Mouse (Mus musculus) hindbrain, postnatal 0 days (tissue): ENCODE measurements around the gene Fkbp5. TPM values are rescaled to one million over a fixed set of nuclear protein-coding genes. Genes with fewer than 3 reads are reported as not detected.

Experiments used
- ATAC-seq: fragments of 200-750 bp; cut with Nextera tagmentation; 2 replicates; pipeline ENCODE4 v1.8.0; 2017; ENCODE audit warnings: mild to moderate bottlenecking, moderate TSS enrichment, moderate library complexity
- DNase-seq: peaks from one replicate; pipeline ENCODE4 v3.0.0-alpha.2; 2015; ENCODE audit warnings: low spot score
- H3K27ac ChIP-seq: fragments of 300-500 bp; sonication (generic); 2 replicates; pipeline ENCODE4 v1.5.1; 2014; ENCODE audit warnings: mild to moderate bottlenecking
- H3K27me3 ChIP-seq: fragments of 300-500 bp; sonication (generic); 2 replicates; pipeline ENCODE4 v1.6.1; 2014; ENCODE audit warnings: low read length, mixed read lengths; ENCODE audit not compliant: insufficient read depth
- H3K36me3 ChIP-seq: fragments of 300-500 bp; sonication (generic); 2 replicates; pipeline ENCODE4 v1.6.1; 2014; ENCODE audit warnings: low read length, mixed read lengths; ENCODE audit not compliant: insufficient read depth
- H3K4me1 ChIP-seq: fragments of 300-500 bp; sonication (generic); 2 replicates; pipeline ENCODE4 v1.6.1; 2014; ENCODE audit warnings: antibody characterized with exemption, low read length, mixed read lengths; ENCODE audit not compliant: insufficient read depth
- H3K4me2 ChIP-seq: fragments of 300-500 bp; sonication (generic); 2 replicates; pipeline ENCODE4 v1.6.1; 2014; ENCODE audit warnings: low read depth, mild to moderate bottlenecking, low read length, moderate library complexity, mixed read lengths
- H3K4me3 ChIP-seq: fragments of 300-500 bp; sonication (generic); 2 replicates; pipeline ENCODE4 v1.5.1; 2014; ENCODE audit warnings: low read length
- H3K9ac ChIP-seq: fragments of 300-500 bp; sonication (generic); replicated peaks from 2 replicates; pipeline ENCODE4 v1.6.1; 2014; ENCODE audit warnings: mild to moderate bottlenecking, low read length, moderate library complexity, mixed read lengths
- H3K9me3 ChIP-seq: fragments of 300-500 bp; sonication (generic); 2 replicates; pipeline ENCODE4 v1.6.1; 2016; ENCODE audit warnings: low read length, mixed read lengths
- CTCF ChIP-seq: IDR thresholded peaks from 2 replicates; pipeline ENCODE4 v1.5.1; 2016; ENCODE audit warnings: antibody characterized with exemption, control low read depth, low read depth
- whole genome bisulfite sequencing: fragments of 180-500 bp; shearing (Covaris S2); extraction: QIAGEN DNeasy Blood & Tissue Kit; methylation state at CpG from one replicate; pipeline ENCODE4 v1.1.7; 2014; 5-methylcytosine and 5-hydroxymethylcytosine counted together
- polyA plus RNA-seq: library from polyadenylated mRNA; unstranded; fragments of >200 nt; fragmentation: Nextera tagmentation; extraction: Ambion mirVana; gene quantifications from 2 replicates; pipeline ENCODE4 v1.2.1, GENCODE M21; 2015
- total RNA-seq: library from RNA; depleted of rRNA; stranded (reverse); fragments of >200 nt; gene quantifications from 2 replicates; pipeline ENCODE4 v1.2.3, GENCODE M21; 2014

Gene Fkbp5
- total and polyA plus RNA-seq, 2 experiments from 2014 or later: 20.0 to 27.5 TPM

DNA sequence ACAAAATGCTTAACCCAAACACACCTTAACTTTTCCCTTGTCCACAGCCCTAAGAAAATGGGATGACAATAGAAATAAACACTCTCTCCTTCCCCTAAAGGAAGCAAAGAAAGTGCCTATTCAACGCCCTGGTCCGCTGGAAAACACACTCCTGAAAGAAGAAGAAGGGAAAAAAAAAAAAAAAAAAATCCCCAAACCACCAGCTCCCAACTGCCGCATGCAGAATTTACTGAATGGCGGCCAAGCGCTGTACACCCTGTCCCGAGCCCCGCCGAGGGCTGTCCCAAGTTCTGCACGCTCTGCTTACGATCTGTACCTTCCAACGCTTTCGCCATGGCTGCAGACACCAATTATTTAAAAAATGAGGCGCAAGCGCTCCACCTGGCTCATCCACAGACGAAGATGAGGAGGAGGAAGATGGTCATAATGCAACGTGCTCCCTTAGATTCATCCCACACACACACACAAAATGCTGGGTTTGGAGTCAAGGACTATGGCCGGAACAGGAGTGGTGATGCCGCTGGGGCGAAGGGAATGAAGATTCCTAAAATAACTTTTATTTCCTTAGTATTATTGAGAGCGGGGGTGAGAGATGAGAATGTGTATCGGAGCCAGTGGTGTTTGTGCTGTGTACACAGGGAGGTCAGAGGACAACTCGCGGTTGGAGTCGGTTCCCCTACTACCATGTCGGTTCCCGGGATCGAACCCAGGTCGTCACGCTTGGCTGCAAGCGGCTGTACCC lies 32.5 kb downstream of the Fkbp5 start:
- DNase-seq (peak; percentile 31), ATAC-seq (no peak)
- no peak for TF ChIP-seq CTCF
- H3K4me3 ChIP-seq: peak overlapping the region; percentile 90
- peak overlapping the region; percentile 82 for H3K9ac ChIP-seq
- 2% methylated on average over 30 of the region's 30 CpGs for WGBS
- peak overlapping the region; percentile 67 for H3K4me2 ChIP-seq
- no peaks in the 10 kb centered on the region for H3K27me3 ChIP-seq
- peak overlapping the region; percentile 85 for H3K27ac ChIP-seq
- no peaks in the 10 kb centered on the region for H3K9me3 ChIP-seq
- no peaks in the 10 kb centered on the region for H3K4me1 ChIP-seq
- no peaks in the 10 kb centered on the region for H3K36me3 ChIP-seq

DNA sequence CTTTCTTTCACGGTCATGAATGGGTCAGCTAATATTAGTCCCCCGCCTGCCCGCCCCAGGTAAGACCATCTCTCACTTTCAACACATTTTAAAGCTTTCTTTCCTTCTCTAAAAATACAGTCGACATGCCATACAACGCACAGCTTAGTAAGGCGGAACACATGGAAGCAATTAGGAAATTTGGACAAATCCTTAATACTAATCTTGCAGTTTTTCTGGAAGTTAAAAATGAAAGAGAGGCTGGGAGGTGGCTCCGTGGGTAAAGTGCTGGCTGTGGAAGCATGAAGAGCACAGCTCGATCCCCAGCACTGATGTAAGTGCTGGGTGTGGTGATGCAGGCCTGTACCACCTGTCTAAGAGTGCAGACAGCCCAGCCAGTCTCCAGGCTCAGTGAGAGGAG lies 39.9 kb downstream of the Fkbp5 start:
- DNase-seq: no peak
- no peak for ATAC-seq
- Histone ChIP-seq H3K4me3 (no peak overlapping the region), H3K9me3 (no peaks in the 10 kb centered on the region), H3K4me2 (no peak overlapping the region), H3K4me1 (no peaks in the 10 kb centered on the region), H3K9ac (no peak overlapping the region), H3K27me3 (no peaks in the 10 kb centered on the region), H3K36me3 (no peaks in the 10 kb centered on the region), H3K27ac (no peak overlapping the region)
- no peak for TF ChIP-seq CTCF
- WGBS: 90% methylated on average over 8 of the region's 8 CpGs

DNA sequence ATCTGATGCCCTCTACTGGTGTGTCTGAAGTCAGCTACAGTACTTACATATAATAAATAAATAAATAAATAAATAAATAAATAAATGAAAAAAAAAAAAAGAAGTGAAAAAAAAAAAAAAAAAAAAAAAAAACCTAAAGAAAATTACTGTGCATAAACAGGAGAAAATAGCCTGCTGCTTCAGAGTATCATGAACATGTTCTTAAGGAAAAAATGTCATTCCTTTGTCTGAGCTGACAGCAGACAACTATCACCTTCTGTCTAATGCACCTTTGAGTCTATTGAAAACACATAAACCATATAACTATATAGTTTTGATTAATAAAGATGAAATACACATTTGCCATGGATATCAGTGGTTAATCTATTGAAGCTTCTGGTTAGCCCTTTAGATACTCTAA lies 40.9 kb downstream of the Fkbp5 start:
- H3K4me1 ChIP-seq: no peaks in the 10 kb centered on the region
- H3K4me3 ChIP-seq: no peak overlapping the region
- no peak overlapping the region for H3K9ac ChIP-seq
- no peaks in the 10 kb centered on the region for H3K36me3 ChIP-seq
- no peaks in the 10 kb centered on the region for H3K9me3 ChIP-seq
- H3K4me2 ChIP-seq: no peak overlapping the region
- H3K27ac ChIP-seq: no peak overlapping the region
- H3K27me3 ChIP-seq: no peaks in the 10 kb centered on the region
- ATAC-seq (no peak), DNase-seq (no peak)
- no peak for TF ChIP-seq CTCF

DNA sequence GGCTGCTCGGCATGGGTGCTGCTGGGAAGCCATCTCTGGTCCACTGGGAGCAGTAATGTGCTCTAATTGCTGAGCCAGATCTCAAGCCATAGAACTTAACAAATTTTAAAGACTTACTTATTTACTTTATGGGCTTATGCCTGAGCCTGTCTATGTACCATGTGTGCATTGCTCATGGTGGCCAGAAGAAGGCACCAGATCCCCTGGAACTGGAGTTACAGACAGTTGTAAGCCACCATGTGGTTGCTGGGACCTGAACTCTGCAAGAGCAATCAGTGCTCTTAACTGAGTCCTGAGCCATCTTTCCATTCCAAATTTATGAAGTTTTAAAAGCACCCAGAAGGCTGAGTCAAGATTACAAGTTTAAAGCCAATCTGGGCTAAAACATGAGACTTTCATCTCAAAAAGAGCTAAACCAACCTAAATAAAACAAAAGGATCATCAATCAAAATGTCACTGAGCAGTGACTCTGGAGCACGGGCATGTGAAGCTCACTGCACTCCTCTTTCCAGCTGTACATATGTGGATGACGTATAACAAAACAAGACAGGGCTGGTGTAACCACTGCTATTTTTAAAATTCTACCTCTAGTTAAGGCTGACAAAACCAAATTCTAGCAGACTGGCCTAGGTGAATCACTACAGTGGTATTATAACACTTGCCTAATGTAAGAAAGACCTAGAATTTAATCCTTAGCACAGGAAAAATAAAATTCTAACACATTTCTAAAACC lies 41.6 kb downstream of the Fkbp5 start:
- Histone ChIP-seq H3K4me3 (no peak overlapping the region), H3K4me2 (no peak overlapping the region), H3K9ac (no peak overlapping the region), H3K27ac (no peak overlapping the region), H3K36me3 (no peaks in the 10 kb centered on the region), H3K9me3 (no peaks in the 10 kb centered on the region), H3K4me1 (no peaks in the 10 kb centered on the region), H3K27me3 (no peaks in the 10 kb centered on the region)
- ATAC-seq (no peak), DNase-seq (peak; percentile 14)
- peak; percentile 30; the same call in 1 of the 2 replicates for TF ChIP-seq CTCF
- 76% methylated on average over 3 of the region's 3 CpGs for WGBS

DNA sequence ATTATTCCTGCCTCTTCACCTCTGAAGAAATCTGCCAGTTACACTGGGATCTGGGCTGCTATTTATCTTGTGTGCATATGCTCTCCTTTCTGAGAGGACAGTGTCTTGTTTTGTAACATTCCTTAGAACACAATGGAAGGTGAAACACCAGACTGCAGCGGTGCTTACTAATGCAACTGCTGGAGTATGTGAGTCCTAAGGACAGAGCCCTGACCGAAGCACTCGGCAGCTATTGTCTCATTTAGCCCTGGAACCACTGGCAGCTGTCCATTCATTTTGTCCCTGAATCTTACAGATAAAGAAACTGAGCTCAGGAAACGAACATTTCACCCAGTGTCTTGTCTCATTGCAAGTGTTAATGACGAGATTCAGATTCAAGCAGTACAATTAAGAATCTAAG lies 44.6 kb downstream of the Fkbp5 start:
- ATAC-seq (no peak), DNase-seq (no peak)
- no peaks in the 10 kb centered on the region for H3K27me3 ChIP-seq
- TF ChIP-seq CTCF: no peak
- H3K4me3 ChIP-seq: no peak overlapping the region
- H3K9me3 ChIP-seq: no peaks in the 10 kb centered on the region
- no peak overlapping the region for H3K4me2 ChIP-seq
- WGBS: 56% methylated on average over 5 of the region's 5 CpGs
- H3K4me1 ChIP-seq: no peaks in the 10 kb centered on the region; the same call in 1 of the 2 replicates
- no peak overlapping the region for H3K9ac ChIP-seq
- H3K27ac ChIP-seq: no peak overlapping the region
- no peaks in the 10 kb centered on the region for H3K36me3 ChIP-seq

DNA sequence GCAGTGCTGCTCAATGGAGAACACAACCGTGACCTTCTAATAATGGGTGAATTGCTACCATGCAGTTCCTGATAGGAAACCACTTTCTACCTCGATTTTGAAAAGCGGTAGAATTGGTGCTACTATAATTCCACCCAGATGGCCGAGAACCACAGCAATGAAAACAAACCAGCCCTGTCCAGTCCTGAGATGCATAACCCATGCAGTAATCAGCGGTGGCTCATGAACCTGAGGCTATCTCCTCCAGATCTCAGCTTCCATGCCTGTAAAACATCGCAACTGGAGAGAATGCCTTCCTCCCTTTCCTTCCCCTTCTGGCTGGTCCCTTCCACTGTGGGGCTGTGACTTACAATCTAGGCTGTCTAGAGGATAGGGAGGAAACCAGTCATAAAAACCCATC lies 46.5 kb downstream of the Fkbp5 start:
- Histone ChIP-seq H3K9me3 (no peaks in the 10 kb centered on the region), H3K9ac (no peak overlapping the region), H3K27me3 (no peaks in the 10 kb centered on the region), H3K36me3 (no peaks in the 10 kb centered on the region), H3K27ac (no peak overlapping the region), H3K4me3 (no peak overlapping the region), H3K4me2 (no peak overlapping the region), H3K4me1 (no peaks in the 10 kb centered on the region; the same call in 1 of the 2 replicates)
- 78% methylated on average over 6 of the region's 6 CpGs for WGBS
- no peak for TF ChIP-seq CTCF
- no peak for ATAC-seq
- DNase-seq: no peak

DNA sequence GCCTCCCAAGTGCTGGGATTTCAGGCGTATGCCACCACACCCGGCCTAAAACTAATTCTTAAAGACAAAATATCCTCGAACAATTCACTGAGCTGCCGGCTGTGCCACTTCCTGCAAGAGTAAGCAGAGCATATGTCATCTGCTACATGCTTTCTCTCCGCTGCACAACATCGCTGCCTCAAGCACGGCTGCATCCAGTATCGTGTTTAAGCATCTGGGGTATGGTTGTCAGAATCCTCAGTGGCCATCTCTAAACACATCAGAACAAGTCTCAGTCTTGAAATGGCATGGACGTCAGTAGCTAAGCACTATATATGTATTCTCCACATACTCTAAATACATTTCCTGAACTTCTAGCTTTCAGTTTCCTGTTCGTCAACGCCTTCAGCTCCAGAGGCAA lies 49.6 kb downstream of the Fkbp5 start:
- no peak overlapping the region; the same call in 1 of the 2 replicates for H3K4me2 ChIP-seq
- H3K36me3 ChIP-seq: no peaks in the 10 kb centered on the region
- H3K4me3 ChIP-seq: no peak overlapping the region
- no peak for ATAC-seq
- TF ChIP-seq CTCF: no peak
- H3K4me1 ChIP-seq: no peaks in the 10 kb centered on the region; the same call in 1 of the 2 replicates
- DNase-seq: no peak
- no peaks in the 10 kb centered on the region for H3K9me3 ChIP-seq
- no peak overlapping the region for H3K9ac ChIP-seq
- H3K27me3 ChIP-seq: no peaks in the 10 kb centered on the region
- no peak overlapping the region for H3K27ac ChIP-seq
- 59% methylated on average over 11 of the region's 11 CpGs for WGBS
